Mouse (Mus musculus): ENCODE data around the gene Gm8094. TPM values are rescaled to one million over a fixed set of nuclear protein-coding genes. Genes with fewer than 3 reads are reported as not detected.

The Gm8094 gene
- not detected in 2 replicates for polyA plus RNA-seq (2021; fragmentation: Nextera tagmentation)
- long read RNA-seq, experiment 1, result 0 reads
- long read RNA-seq, experiment 2, partial matches to known transcripts, result 0 of 2 reads
- long read RNA-seq, experiment 2, other reads (novel, unspliced or antisense), result 2 of 2 reads

GRCm38 (mm10) chr14:43076543-43076942 lies at the start of gene Gm8094:
Gene Gm8094 (minus strand): TSS chr14:43076643.

DNA sequence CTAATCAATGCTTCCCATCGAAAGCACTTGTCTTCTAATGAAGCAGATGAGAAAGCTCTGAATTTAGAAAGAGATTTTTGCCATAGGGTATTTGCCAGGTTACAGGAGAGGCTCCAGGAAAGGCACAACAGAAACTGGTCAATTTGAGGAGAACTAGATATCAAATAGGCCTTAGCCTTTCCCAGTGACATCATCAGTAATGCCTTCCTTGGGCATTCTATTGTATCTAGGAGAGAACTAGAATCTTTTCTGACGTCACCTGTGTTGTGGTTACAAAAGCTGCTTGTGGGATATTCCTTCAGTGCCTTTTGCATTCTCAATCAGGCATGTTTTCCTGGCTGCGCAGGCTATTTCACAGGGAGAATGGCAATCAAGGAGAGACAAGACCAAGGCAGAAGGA lies 23.9 kb upstream of the Gm8094 start, which contains the start of gene Gm8104:
Gene Gm8104, plus strand, starts transcription at position 301 of the 400 bp plus-strand sequence.

Other genes starting within 250 kb of the Gm8094 start
- gene Gm21977, start 223.2 kb downstream of the Gm8094 start, polyA plus RNA-seq (2021; fragmentation: Nextera tagmentation), result not detected in 2 replicates
- not detected in 2 replicates for gene Gm8082, start 83.0 kb downstream of the Gm8094 start, polyA plus RNA-seq (2021; fragmentation: Nextera tagmentation)
- gene Gm10376, start 61.0 kb downstream of the Gm8094 start, polyA plus RNA-seq (2021; fragmentation: Nextera tagmentation), result not detected in 2 replicates
- gene Gm8104, start 24.0 kb upstream of the Gm8094 start, polyA plus RNA-seq (2021; fragmentation: Nextera tagmentation), result 0.16 TPM in 1 of 2 replicates, not detected in the other
- not detected in 2 replicates for gene Gm7233, start 103.2 kb upstream of the Gm8094 start, polyA plus RNA-seq (2021; fragmentation: Nextera tagmentation)
- gene Gm8122, start 158.7 kb upstream of the Gm8094 start, polyA plus RNA-seq (2021; fragmentation: Nextera tagmentation), result not detected in 2 replicates
- not detected in 2 replicates for gene Gm8126, start 182.0 kb upstream of the Gm8094 start, polyA plus RNA-seq (2021; fragmentation: Nextera tagmentation)
- gene Gm9732, start 198.4 kb upstream of the Gm8094 start, polyA plus RNA-seq (2021; fragmentation: Nextera tagmentation), result not detected in 2 replicates
- not detected in 2 replicates for gene Gm8127, start 217.2 kb upstream of the Gm8094 start, polyA plus RNA-seq (2021; fragmentation: Nextera tagmentation)